ENCODE assay signal across 16 mouse cellular contexts in genomic region chr9:85485749-85486148, GRCm38 (mm10).
DNase-seq lines count a peak whose midpoint lies in the region.
"Had no signal": no experiment of that assay in that cellular context is flagged by ENCODE, and none has a peak within 500 bp of the region (broad histone marks: within the 10 kb centered on the region; RNA-seq: fewer than 3 reads in every experiment).

No protein-coding gene starts in this region.

- intact Hi-C loops in left cerebral cortex, postnatal 36 days (cut with DNase I), result no loop called here

- peak; percentile 65 for DNase-seq in ES-CJ7 (ENCODE audit: low read depth, low spot score)
- DNase-seq in R1 (ENCODE audit: low read depth, low spot score), result peak; percentile 87
- DNase-seq in ZHBTc4 (ENCODE audit: low read depth, low spot score), result peak; percentile 63
- no peak for DNase-seq in urinary bladder, postnatal 25 days (ENCODE audit: low spot score)
- no peak for DNase-seq in left cerebral cortex, postnatal 36 days (ENCODE audit: low spot score in 2 of 2)
- DNase-seq: adrenal gland, adult 2 months; adrenal gland, postnatal 10 days; adrenal gland, postnatal 25 days; B cell, adult 2 months; cerebellum, adult 11 months; cerebellum, adult 18-20 months; cerebellum, adult 8-10 months; cerebellum, adult 9-11 months; cerebellum, postnatal 14 days; cerebellum, postnatal 36 days; embryo, embryonic 11 days had no signal

Comparison
In these comparisons a context has a peak if more than half of its experiments do, and no peak if none do; other contexts are left out.
1. DNase-seq: peak in ES-CJ7 (single experiment), R1 (single experiment) and ZHBTc4 (single experiment); none in urinary bladder, postnatal 25 days (single experiment) and left cerebral cortex, postnatal 36 days (0 of 2).